Mouse (Mus musculus) adrenal gland (tissue): ENCODE results near the gene Rtl1.

ENCODE experiments used
- intact Hi-C: fragments of 180-260 bp; cut with DNase I; formaldehyde crosslinking; loops from one replicate; pipeline ENCODE4 v1.15.1; 2025
- long read RNA-seq, 2 experiments: library from polyadenylated mRNA; unstranded; transcript quantifications; one replicate each; pipeline ENCODE4 v2.0.0; 2020; ENCODE audit warnings: borderline replicate concordance in 1 of 2; ENCODE audit not compliant: insufficient replicate concordance in 1 of 2

Gene Rtl1
- long read RNA-seq, experiment 1, result 0 reads
- long read RNA-seq, experiment 2, partial matches to known transcripts, result 1 of 3 reads
- long read RNA-seq, experiment 2, other reads (novel, unspliced or antisense), result 2 of 3 reads

- intact Hi-C loops, result loop anchor here (10.0 kb wide), 1 partner anchor 165 kb away; no protein-coding TSS in a partner anchor
Measured at GRCm38 (mm10) chr12:109600230-109600629, at the start of gene Rtl1. Gene Rtl1 (minus strand): TSS chr12:109600330.

DNA sequence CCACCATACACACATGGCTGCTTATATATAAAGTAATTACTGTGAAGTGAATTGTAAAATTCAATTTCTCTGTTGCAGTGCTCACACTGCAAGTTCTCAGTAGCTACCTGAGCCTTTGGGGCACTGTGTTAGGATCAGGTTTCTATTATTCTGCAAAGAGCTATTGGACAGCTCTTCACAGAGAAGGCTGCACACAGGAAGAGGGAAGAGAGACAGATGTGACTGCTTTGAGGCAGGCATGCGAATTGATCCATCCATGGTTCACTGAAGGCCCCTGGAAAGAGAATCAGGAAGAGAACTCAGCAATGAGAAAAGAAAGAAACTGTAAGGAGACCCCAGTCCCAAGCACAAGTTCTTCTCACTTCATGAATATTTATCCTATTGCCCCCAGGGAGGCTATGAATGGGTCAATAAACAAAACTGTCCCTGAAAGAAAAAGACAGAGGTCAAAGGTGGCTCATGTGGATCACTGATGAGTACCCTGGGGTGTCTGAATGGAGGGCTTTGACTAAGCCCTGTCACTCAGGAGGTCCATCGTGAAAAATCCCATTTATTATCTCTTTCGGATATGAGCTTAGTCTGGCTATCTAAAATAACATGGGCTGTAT lies 40.5 kb upstream of the Rtl1 start:
- intact Hi-C loops, result no loop called here

- intact Hi-C loops, result no loop called here
Measured at GRCm38 (mm10) chr12:109632035-109632434, 31.9 kb upstream of the Rtl1 start.

GRCm38 (mm10) chr12:109628887-109629286 lies 28.8 kb upstream of the Rtl1 start:
- intact Hi-C loops, result no loop called here

DNA sequence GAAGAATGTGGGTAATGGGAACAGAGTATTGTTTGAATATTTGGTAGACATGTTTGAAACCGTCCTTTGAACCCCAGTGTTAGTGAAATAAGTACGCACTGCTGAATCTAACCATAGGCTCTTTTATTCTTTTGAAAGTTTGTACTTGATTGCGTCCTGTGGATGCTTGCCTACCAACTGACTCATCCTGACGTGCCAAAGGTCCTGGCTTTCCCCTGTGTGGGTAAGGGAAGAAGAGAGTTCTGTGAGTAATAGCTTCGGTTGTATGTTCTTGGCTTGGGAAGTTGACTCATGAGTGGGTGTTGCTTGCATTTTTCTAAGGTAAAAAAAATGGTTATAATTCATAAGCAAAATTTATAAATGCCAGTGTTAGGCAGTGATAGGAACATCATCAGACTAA lies 26.8 kb upstream of the Rtl1 start:
- intact Hi-C loops, result no loop called here

DNA sequence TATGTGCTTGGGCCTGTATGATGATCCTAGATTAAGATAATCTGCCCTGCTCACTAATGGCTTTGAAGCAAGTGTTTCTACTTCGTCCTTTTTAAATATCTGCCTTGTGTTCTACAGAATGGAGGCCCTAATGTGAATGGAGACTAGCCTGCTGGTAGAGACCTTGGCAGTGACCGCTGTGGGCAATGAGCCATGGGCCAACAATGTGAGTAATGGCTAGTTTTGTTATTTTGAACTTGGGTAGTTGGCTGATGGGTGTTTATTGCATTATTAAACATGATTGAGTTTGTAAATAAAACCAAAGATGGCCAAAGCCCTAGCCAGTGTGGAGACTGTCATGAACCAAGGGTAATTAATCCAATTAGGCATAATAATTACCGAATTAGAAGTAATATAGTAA lies 20.1 kb upstream of the Rtl1 start:
- intact Hi-C loops, result no loop called here

- intact Hi-C loops, result no loop called here
Measured at GRCm38 (mm10) chr12:109617993-109618392, 17.9 kb upstream of the Rtl1 start.

GRCm38 (mm10) chr12:109617126-109617525 lies 17.0 kb upstream of the Rtl1 start:
- intact Hi-C loops, result no loop called here

- intact Hi-C loops, result no loop called here
Measured at GRCm38 (mm10) chr12:109615371-109615770, 15.2 kb upstream of the Rtl1 start.

GRCm38 (mm10) chr12:109614416-109614815 lies 14.3 kb upstream of the Rtl1 start:
- intact Hi-C loops, result no loop called here

DNA sequence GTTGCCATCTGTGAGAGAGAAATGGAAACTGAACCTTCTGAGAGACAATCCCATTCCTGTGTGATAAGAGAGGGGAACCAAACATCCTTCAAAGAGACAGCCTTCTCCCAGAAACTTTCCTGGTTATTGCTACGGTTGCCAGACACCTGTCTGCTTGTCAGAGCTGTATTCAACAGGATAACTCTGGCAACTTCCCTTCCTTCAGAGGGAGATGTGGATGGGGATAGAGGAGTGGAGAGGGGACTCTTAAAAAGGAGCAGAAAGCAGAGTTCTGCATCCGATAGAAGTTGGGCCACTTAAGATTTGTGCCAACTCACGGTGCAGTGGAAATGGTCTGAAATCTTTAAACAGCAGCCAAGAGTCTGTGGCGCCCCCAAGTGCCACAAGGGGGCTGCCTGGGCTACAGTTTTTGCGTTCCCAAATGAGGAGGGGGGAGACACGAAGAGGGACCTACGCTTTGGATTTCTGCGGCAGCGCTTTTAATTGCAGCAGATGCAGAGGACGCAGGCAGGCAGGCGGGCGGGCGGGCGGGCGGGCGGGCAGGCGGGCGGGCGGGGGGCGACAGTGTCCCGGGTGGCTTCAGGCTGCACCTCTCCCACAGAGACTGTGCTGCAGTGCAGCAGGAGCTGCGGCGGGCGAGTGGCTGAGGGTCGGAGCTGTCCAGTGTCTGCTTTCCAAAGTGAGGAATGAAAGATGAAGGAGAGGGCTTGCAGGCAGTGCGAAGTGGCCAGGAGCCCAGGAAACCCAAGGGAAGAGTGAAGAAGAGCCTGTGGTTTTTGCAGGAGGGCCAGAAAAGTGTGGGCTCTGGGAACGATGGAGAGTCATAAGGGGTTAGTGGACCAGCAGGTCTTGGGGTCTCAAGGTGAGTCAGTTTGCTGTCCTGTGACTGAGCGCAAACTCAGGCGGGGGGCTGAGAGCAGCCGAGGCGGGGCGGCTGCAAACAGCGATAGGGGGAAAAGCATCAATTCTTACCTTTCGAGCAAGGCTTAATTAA lies 12.6 kb upstream of the Rtl1 start:
- intact Hi-C loops, result no loop called here

DNA sequence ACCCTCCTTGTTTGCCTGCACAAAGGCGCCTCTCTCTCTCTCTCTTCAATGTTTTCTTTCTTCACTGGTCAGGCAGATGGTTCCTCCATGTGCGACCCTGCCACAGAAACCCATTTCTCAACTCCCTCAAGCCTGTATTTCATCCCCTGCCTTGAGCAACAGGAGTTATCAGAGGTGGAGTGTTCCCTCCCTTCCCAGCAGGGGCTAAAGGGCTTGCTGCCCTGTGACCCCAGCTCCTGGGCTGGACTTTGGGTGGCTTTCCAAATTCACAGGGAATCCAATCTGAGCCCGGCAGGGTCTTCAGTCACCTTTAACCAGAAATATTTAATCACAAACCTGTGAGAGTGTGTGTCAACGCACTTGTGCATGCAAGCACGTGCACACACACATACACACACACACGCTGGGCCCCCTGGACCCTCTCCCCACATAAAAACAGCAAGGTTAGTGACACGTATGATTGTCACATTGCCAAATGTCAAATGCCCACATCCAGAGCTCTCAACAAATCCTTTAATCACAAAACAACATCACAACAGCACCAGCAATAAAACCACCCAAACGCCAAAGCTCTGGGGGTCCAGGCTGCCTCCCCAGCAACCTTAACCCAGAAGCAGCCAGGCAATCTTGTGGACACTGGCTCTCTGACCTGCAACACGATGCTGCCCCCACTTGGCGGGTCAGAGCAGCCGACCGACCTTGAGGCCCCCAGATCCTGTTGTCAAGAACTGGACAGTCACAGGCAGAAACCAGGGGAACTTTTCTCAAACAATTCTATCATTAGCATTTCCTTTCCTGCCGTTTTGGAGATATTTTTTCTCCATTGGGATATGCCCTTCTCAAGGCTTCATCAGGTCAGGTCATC lies 8.7 kb upstream of the Rtl1 start:
- intact Hi-C loops, result loop anchor here (10.0 kb wide), 1 partner anchor 174 kb away; no protein-coding TSS in a partner anchor

- intact Hi-C loops, result loop anchor here (10.0 kb wide), 1 partner anchor 173 kb away; no protein-coding TSS in a partner anchor
Measured at GRCm38 (mm10) chr12:109607953-109608352, 7.8 kb upstream of the Rtl1 start.

DNA sequence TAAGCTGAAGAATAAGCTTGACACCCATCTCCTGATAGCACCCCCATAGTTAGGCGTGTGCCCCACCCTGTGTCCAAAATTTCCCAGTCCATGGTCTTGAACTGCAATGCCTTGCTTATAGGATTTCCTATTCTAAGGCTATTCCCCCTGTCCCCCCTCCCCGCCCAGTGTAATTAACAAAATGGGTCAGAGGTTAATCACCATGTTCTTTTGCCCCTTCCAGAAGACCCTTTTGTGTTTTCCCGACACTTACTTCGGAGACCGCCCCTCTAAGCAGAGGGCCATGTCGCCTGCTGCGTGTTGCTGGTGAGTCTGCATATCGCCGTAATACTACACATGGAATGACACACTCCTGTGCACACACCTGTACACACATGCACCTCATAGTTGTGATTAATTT lies 7.1 kb upstream of the Rtl1 start:
- intact Hi-C loops, result loop anchor here (10.0 kb wide), 1 partner anchor 172 kb away; no protein-coding TSS in a partner anchor

DNA sequence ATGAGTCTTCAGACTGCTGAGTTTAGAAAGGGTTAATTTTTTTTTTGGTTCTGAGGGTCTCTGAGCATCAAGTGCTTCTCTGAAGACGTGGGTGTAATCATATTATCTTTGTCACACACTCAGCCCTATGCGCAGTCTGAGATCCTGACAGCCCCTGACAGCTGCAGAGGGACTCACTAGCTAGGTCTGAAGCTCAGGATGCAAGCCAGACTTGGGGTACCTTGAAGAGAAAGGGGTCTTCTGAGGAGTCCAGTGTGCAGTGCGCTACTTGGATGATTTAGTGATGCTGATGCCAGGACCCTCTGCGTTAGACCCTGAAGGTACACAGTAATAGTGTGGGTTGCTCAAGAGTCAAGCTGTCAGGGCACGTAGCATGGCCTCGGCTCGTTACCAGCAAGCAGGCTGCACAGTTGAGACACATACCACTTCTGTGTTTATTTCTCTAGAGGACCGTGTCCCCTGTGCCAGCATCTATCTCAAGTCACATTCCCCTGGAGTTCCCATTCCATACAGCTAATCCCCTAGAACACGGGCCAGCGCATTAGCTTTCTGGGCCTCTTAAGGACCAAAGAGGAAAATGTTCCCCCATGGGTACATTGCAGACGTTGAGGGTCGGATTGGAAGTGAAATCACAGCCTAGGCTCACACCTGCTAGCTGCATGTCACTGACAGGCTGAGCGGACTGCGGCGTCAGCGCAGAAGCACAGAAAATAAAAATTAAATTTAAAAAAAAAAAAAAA lies 5.0 kb upstream of the Rtl1 start:
- intact Hi-C loops, result loop anchor here (10.0 kb wide), 1 partner anchor 170 kb away; no protein-coding TSS in a partner anchor

DNA sequence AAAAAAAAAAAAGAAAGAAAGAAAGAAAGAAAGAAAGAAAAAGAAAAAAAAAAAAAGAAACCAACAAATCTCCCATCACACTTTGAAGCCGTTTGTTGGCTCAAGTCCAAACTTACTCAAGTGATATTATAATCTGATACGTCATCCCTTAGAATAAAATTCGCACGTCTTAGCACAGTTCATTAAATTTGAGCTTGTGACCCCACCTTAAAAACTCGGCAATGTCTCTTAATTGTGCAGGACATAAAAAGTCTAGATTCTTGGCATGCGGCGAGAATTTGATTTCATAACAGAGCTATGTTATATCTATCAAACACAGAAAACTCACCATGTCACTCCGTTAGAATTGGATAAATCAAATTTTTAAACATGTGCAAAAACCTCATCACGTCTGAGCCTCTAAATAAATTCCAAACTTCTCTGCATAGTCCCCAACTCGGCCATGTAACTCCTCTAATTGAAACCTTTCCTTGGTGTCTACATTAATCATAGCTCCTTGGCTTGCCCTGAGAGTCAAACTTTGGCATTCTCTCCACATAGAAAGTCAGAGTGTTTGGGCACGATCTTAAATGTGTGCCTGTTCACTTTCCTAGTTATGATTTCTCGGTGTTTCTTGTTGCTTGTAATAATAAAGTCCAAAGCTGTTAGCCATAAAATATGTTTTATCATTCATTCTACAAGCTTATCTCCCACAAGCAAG lies 1.4 kb downstream of the Rtl1 start:
- intact Hi-C loops, result loop anchor here (10.0 kb wide), 1 partner anchor 776 kb away; no protein-coding TSS in a partner anchor

DNA sequence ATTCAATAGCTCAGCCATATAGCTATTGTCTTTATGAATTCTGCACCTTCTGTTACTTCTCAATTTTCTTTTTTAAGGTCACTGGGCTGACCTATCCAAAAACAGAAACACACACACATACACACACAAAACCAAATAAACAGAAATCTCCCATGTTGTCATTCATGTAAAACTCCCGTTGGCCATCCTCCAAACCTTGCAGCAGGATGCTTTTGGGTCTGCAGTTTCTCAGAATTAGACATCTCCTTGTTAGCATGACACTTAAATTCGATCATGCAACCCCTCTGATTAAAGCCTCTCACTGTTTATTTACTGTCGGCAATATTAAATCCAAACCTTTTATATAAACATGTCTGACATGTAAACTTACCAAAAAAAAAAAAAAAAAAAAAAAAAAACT lies 3.4 kb downstream of the Rtl1 start:
- intact Hi-C loops, result loop anchor here (10.0 kb wide), 1 partner anchor 778 kb away; no protein-coding TSS in a partner anchor

DNA sequence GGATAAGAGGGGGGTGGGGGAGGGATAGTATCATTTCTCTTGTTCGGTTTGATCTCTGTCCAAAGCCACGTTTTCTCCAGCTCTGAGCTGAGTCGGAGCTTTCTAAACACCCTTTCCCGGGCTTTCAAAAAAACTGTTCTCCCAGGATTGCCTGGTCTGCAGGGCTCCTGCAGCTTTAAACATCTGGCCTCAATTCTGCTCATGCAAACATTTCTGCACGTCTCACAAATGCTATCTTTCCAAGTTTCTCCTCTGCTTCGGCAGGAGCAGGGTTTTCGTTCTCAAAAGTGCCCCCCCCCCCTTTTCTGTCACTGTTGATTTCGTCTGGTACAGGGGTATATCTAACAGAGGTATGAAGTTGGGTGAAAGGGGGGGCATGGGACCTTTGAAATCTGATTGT lies 3.9 kb downstream of the Rtl1 start:
- intact Hi-C loops, result loop anchor here (10.0 kb wide), 1 partner anchor 779 kb away; no protein-coding TSS in a partner anchor

DNA sequence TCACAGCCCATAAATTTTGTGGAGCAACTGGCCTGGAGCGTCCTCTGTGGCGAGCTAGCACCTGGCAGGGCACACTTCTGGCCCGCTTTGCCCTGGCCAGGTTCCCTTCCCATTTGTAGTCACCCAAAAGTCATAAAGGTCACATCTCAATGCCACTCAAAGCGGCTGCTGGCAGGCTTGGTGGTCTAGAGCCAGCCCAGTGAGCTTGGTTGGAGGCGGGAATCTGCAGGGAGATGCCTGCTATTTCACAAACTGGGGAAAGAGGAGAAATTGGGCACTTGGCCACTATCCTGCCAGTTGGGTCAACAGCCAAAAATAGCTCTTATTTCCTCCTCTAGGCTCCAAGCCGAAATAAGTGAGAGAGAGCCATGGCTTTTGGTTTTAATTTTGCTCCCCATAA lies 4.4 kb downstream of the Rtl1 start:
- intact Hi-C loops, result loop anchor here (10.0 kb wide), 1 partner anchor 779 kb away; no protein-coding TSS in a partner anchor
